Mouse (Mus musculus) T-helper 2 cell (primary cell): Measurements from ENCODE around the gene Arl3.

ENCODE experiments used
- in situ Hi-C: fragments of 300-600 bp; cut with MboI, MseI; formaldehyde crosslinking; loops from one replicate; pipeline ENCODE4 v1.15.1; 2025; ENCODE audit warnings: high pct_unique_total_duplicates

Arl3 gene

GRCm38 (mm10) chr19:46572951-46573937, at the start of gene Arl3, which contains the start of gene Sfxn2:
TSS of gene Arl3 (minus strand) at chr19:46573198.
TSS of gene Sfxn2 (plus strand) at chr19:46573365.
- in situ Hi-C loops: loop anchor here (5.0 kb wide), 1 partner anchor 41 kb away; no protein-coding TSS in a partner anchor

GRCm38 (mm10) chr19:46622659-46623193, 49.7 kb upstream of the Arl3 start:
- in situ Hi-C loops: no loop called here

GRCm38 (mm10) chr19:46621236-46622183, 48.5 kb upstream of the Arl3 start:
- in situ Hi-C loops: no loop called here

GRCm38 (mm10) chr19:46620016-46620808, 47.2 kb upstream of the Arl3 start:
- in situ Hi-C loops: no loop called here

- in situ Hi-C loops: loop anchor here (10.0 kb wide), 1 partner anchor 905 kb away; no protein-coding TSS in a partner anchor
Observed at GRCm38 (mm10) chr19:46619518-46619917, 46.5 kb upstream of the Arl3 start.

GRCm38 (mm10) chr19:46619001-46619400, 46.0 kb upstream of the Arl3 start:
- in situ Hi-C loops: loop anchor here (10.0 kb wide), 1 partner anchor 906 kb away; no protein-coding TSS in a partner anchor

- in situ Hi-C loops: loop anchor here (10.0 kb wide), 1 partner anchor 906 kb away; no protein-coding TSS in a partner anchor
Observed at GRCm38 (mm10) chr19:46618322-46618721, 45.3 kb upstream of the Arl3 start.

- in situ Hi-C loops: loop anchor here (10.0 kb wide), 1 partner anchor 907 kb away; no protein-coding TSS in a partner anchor
Observed at GRCm38 (mm10) chr19:46617361-46617760, 44.4 kb upstream of the Arl3 start.

GRCm38 (mm10) chr19:46616378-46616777, 43.4 kb upstream of the Arl3 start:
- in situ Hi-C loops: loop anchor here (10.0 kb wide), 1 partner anchor 908 kb away; no protein-coding TSS in a partner anchor

- in situ Hi-C loops: no loop called here
Observed at GRCm38 (mm10) chr19:46608158-46608557, 35.2 kb upstream of the Arl3 start.

GRCm38 (mm10) chr19:46607424-46607823, 34.4 kb upstream of the Arl3 start:
- in situ Hi-C loops: no loop called here

- in situ Hi-C loops: no loop called here
Observed at GRCm38 (mm10) chr19:46606718-46607117, 33.7 kb upstream of the Arl3 start.

GRCm38 (mm10) chr19:46602406-46602805, 29.4 kb upstream of the Arl3 start:
- in situ Hi-C loops: no loop called here

GRCm38 (mm10) chr19:46601491-46601890, 28.5 kb upstream of the Arl3 start:
- in situ Hi-C loops: no loop called here

GRCm38 (mm10) chr19:46600371-46600770, 27.4 kb upstream of the Arl3 start:
- in situ Hi-C loops: no loop called here

- in situ Hi-C loops: no loop called here
Observed at GRCm38 (mm10) chr19:46599375-46600256, 26.6 kb upstream of the Arl3 start.

- in situ Hi-C loops: no loop called here
Observed at GRCm38 (mm10) chr19:46598720-46599252, 25.8 kb upstream of the Arl3 start, which contains the start of gene Wbp1l. TSS of gene Wbp1l (plus strand) at chr19:46599084.

- in situ Hi-C loops: no loop called here
Observed at GRCm38 (mm10) chr19:46598187-46598586, 25.2 kb upstream of the Arl3 start.
